Mouse (Mus musculus): Measurements from ENCODE around the gene Cmah. TPM values are rescaled to one million over a fixed set of nuclear protein-coding genes. Genes with fewer than 3 reads are reported as not detected.

Gene Cmah
- polyA plus RNA-seq (2017; shearing (Covaris generic)), result 53.2 TPM

DNA sequence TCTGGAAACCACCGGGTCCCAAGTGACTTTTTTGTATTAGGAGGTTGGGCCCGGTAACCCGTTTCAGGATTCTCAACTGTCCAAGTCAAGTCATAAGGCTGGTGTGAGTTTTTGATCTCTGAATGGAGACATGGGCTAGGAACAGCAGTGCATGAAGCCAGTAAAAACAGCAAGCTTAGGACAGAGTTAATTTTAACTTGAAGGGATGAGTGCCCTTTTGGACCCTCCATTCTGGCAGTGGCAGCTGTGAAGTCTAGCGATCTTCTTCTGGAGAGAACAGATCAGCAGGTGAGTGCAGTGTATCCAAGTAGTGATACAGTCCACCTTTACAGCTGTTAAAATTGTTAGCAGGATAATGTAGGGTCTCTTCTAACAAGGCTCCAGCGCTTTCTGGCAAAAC is at the start of gene Cmah:
Cmah (plus strand) TSS at position 204 of the 400 bp plus-strand sequence.

DNA sequence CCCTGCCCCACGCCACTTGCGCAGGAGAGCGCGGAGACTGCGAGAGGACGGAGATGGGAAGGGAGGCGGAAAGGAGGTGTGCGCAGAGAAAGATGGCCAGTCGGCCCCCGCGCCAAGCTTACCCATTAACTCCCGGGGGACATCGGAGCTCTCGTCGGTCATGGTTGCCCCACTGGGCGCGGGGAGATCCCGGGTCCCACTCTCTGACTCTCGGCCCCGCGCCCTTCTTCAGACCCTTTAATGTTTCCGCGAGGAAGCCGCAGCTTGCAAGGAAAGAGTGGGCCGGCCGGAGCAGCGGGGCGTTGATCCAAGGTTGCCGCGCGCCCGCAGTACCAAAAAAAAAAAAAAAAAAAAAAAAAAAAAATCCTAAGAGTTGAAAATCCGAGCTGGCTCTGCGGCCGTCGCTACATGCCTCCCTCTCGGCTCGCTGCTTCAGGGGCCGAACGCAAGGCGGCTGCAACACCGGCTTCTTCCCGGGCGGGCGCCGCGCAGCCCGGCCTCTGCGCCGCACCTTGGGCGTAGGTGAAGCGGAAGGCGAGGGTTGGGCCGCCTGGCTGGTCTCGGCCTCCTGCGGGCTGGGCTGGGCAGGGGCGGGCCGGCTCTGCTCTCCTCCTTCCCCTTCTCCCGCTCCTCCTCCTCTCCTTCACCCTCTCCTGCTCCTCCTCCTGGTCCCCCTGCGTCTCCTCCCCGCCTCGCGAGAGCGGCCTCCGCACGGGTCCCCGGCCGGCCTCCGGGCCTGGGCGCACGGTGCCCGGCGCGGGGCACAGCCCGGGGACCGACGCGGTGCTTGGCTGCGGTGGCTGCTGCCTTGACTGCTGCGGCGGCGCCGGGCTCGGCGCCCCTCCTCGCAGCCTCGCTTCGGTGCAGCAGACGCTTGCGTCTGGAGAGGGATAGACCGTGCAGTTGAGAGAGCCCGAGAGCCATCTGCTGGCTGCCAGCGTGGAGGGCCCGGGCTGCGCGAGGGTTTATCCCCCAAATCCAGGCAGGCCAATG is 46.5 kb upstream of the Cmah start, which contains the start of gene Carmil1:
Carmil1 (minus strand) TSS at position 357 of the 993 bp plus-strand sequence.

Other genes with a start within 250 kb of the Cmah start
- gene Carmil1, start 46.6 kb upstream of the Cmah start, polyA plus RNA-seq (2017; shearing (Covaris generic)), result 0.81 TPM